Mouse (Mus musculus) kidney, adult 2 months (tissue): ENCODE results near the gene Nudt4.

Source experiments
- CTCF ChIP-seq: fragments of 200-500 bp; conservative IDR thresholded peaks from 2 replicates; pipeline ENCODE4 v1.5.1; 2011; ENCODE audit warnings: low read depth, mild to moderate bottlenecking, control low read depth, low read length, moderate library complexity, mixed read lengths; ENCODE audit not compliant: insufficient read depth, insufficient read length
- POLR2A ChIP-seq: fragments of 200-500 bp; IDR thresholded peaks from one replicate; pipeline ENCODE4 v1.6.1; 2011; ENCODE audit warnings: low read depth, low read length, control low read depth

GRCm38 (mm10) chr10:95575839-95576380 lies 12.0 kb upstream of the Nudt4 start:
- TF ChIP-seq POLR2A = no peak
- TF ChIP-seq CTCF = no peak
